In genomic region chr19:46056388-46056946, GRCm38 (mm10) we compare ENCODE assay signal across 8 mouse cellular contexts. TPM values are rescaled to one million over a fixed set of nuclear protein-coding genes. Genes with fewer than 3 reads are reported as not detected.
DNase-seq lines count a peak whose midpoint lies in the region; ATAC-seq and TF ChIP-seq lines count a peak whose summit lies in the region.

No protein-coding gene starts in this region.

- H3K4me3 ChIP-seq in ES-E14 (ENCODE audit: insufficient read depth in 1 of 2, low read depth in 1 of 2, low read length in 2 of 2, poor library complexity in 1 of 2, severe bottlenecking in 1 of 2), result peak overlapping the region; percentile 84 to 92
- H3K4me3 ChIP-seq in forebrain, embryonic 15.5 days, result peak overlapping the region; percentile 92
- peak overlapping the region; percentile 70 for H3K4me3 ChIP-seq in lung, adult 2 months (replicated peaks; ENCODE audit: extremely low read depth, low read depth, low read length)

- TF ChIP-seq POLR2A in lung, adult 2 months (IDR thresholded peaks at IDR 0.05; ENCODE audit: borderline replicate concordance, extremely low read depth, low read depth, low read length), result peak; percentile 21; the same call in 1 of the 2 replicates

- H3K27me3 ChIP-seq in forebrain, embryonic 15.5 days, result no peaks in the 10 kb centered on the region

- ATAC-seq in forebrain, embryonic 15.5 days (replicated peaks), result peak; percentile 98
- ATAC-seq in neutrophil, adult 5-6 weeks (ENCODE audit: extremely low read depth, insufficient number of reproducible peaks, low FRiP score, poor library complexity, severe bottlenecking), result peak; percentile 96

- in situ Hi-C loops in ES-E14 (cut with MboI; ENCODE audit: low sequenced_read_pairs in 2 of 2, unreplicated experiment in 2 of 2), result no loop called here

- peak overlapping the region; percentile 95 for H3K27ac ChIP-seq in ES-E14 (ENCODE audit: insufficient read depth, low read depth, low read length, poor library complexity, severe bottlenecking)
- peak overlapping the region; percentile 88 for H3K27ac ChIP-seq in forebrain, embryonic 15.5 days (replicated peaks)

- H3K4me2 ChIP-seq in forebrain, embryonic 15.5 days (replicated peaks), result peak overlapping the region; percentile 87

- under 1% methylated on average over 52 of the region's 52 CpGs for WGBS in forebrain, embryonic 15.5 days
- under 1% methylated on average over 52 of the region's 52 CpGs for WGBS in lung, adult 2 months

- H3K4me1 ChIP-seq in ES-E14 (ENCODE audit: control insufficient read depth in 2 of 2, insufficient read depth in 2 of 2, low read length in 2 of 2, poor library complexity in 1 of 2), result peaks cover 3% of the 10 kb centered on the region in 2 experiments; a peak in 3 of 4 replicates
- peaks cover 18% of the 10 kb centered on the region for H3K4me1 ChIP-seq in forebrain, embryonic 15.5 days
- H3K4me1 ChIP-seq in lung, adult 2 months (ENCODE audit: control insufficient read depth, insufficient read depth, low read length), result peaks cover 5% of the 10 kb centered on the region; the same call in 1 of the 2 replicates

- intact Hi-C loops in heart, postnatal 25 days (cut with DNase I), result loop anchor here (1.0 kb wide), 1 partner anchor 11 kb away; the partner anchor contains the start of gene Ldb1

- H3K9me3 ChIP-seq in ES-E14 (ENCODE audit: control insufficient read depth, insufficient read depth, low read depth, low read length), result no peaks in the 10 kb centered on the region
- H3K9me3 ChIP-seq in forebrain, embryonic 15.5 days, result no peaks in the 10 kb centered on the region

- peaks cover 3% of the 10 kb centered on the region; the same call in 1 of the 2 replicates for H3K36me3 ChIP-seq in ES-E14 (ENCODE audit: control insufficient read depth, insufficient read depth, low read length, poor library complexity, severe bottlenecking)
- H3K36me3 ChIP-seq in forebrain, embryonic 15.5 days, result no peaks in the 10 kb centered on the region

- TF ChIP-seq CTCF in lung, adult 2 months (IDR thresholded peaks at IDR 0.05; ENCODE audit: insufficient read depth, low read length), result no peak

- peak overlapping the region; percentile 98 for H3K9ac ChIP-seq in ES-E14 (ENCODE audit: insufficient read depth, low read depth, low read length, poor library complexity, severe bottlenecking)
- H3K9ac ChIP-seq in forebrain, embryonic 15.5 days (replicated peaks), result peak overlapping the region; percentile 68

- peak; percentile 93 for DNase-seq in ES-E14 (ENCODE audit: low read depth, low spot score)
- DNase-seq in cerebellum, adult 11-12 months, result peak; percentile 93
- DNase-seq in heart, postnatal 25 days (ENCODE audit: low spot score), result peak; percentile 92
- DNase-seq in layer of hippocampus, adult 18-20 months (ENCODE audit: low spot score in 2 of 2), result peak; percentile 91 to 97
- DNase-seq in lung, adult 2 months, result peak; percentile 89
- DNase-seq in thymus, adult 18-20 months, result peak; percentile 86 to 94

TF ChIP-seq in ES-E14, 5 proteins besides CTCF, POLR2A, EP300 and RAD21:
- peak; percentile 99 for TF ChIP-seq HCFC1 (IDR thresholded peaks at IDR 0.05; ENCODE audit: borderline replicate concordance, insufficient read depth, low read length)
- TF ChIP-seq CHD2 (IDR thresholded peaks at IDR 0.05; ENCODE audit: low read depth, low read length), result no peak
- no peak for TF ChIP-seq MAFK (IDR thresholded peaks at IDR 0.05; ENCODE audit: insufficient read depth, low read depth, low read length)
- no peak for TF ChIP-seq ZC3H11A (IDR thresholded peaks at IDR 0.05; ENCODE audit: borderline replicate concordance, low read depth, low read length)
- no peak for TF ChIP-seq ZNF384 (IDR thresholded peaks at IDR 0.05; ENCODE audit: low read depth, low read length)

RNA-seq across cellular contexts. Expression of gene Ldb1, which starts 11.5 kb away (rescaled TPM):
- total RNA-seq in ES-E14 (2012; rRNA removed), result 123 and 207 TPM in 2 replicates
- polyA plus RNA-seq in forebrain, embryonic 15.5 days (2015; fragmentation: Nextera tagmentation; extraction: Ambion mirVana), result 131 TPM in 2 replicates
- total RNA-seq in heart, postnatal 25 days (2021), result 10 to 100 TPM; 40.3 to 44.7 TPM
- 100 to 1,000 TPM; 122 to 123 TPM for total RNA-seq in layer of hippocampus, adult 18-20 months (2021)
- polyA plus RNA-seq in lung, adult 2 months (2012; rRNA removed), result 220 TPM in 2 replicates
- 162 and 164 TPM in 2 replicates for total RNA-seq in neutrophil, adult 5-6 weeks (2017)

RNA-seq across cellular contexts. Expression of gene Pprc1, which starts 11.8 kb away (rescaled TPM):
- 68.4 and 75.1 TPM in 2 replicates for total RNA-seq in ES-E14 (2012; rRNA removed)
- polyA plus RNA-seq in forebrain, embryonic 15.5 days (2015; fragmentation: Nextera tagmentation; extraction: Ambion mirVana), result 17.8 and 20.1 TPM in 2 replicates
- 10 to 100 TPM; 14.0 to 14.9 TPM for total RNA-seq in heart, postnatal 25 days (2021)
- total RNA-seq in layer of hippocampus, adult 18-20 months (2021), result 10 to 100 TPM; 31.0 to 36.6 TPM
- 18.3 and 19.3 TPM in 2 replicates for polyA plus RNA-seq in lung, adult 2 months (2012; rRNA removed)
- total RNA-seq in neutrophil, adult 5-6 weeks (2017), result 9.7 and 13.0 TPM in 2 replicates

RNA-seq across cellular contexts. Expression of gene Nolc1, which starts 19.2 kb away (rescaled TPM):
- total RNA-seq in ES-E14 (2012; rRNA removed), result 134 and 140 TPM in 2 replicates
- 77.4 and 86.3 TPM in 2 replicates for polyA plus RNA-seq in forebrain, embryonic 15.5 days (2015; fragmentation: Nextera tagmentation; extraction: Ambion mirVana)
- total RNA-seq in heart, postnatal 25 days (2021), result 10 to 100 TPM; 14.9 to 16.6 TPM
- 10 to 100 TPM; 56.2 to 56.4 TPM for total RNA-seq in layer of hippocampus, adult 18-20 months (2021)
- polyA plus RNA-seq in lung, adult 2 months (2012; rRNA removed), result 7.4 and 9.8 TPM in 2 replicates
- total RNA-seq in neutrophil, adult 5-6 weeks (2017), result 40.4 and 44.9 TPM in 2 replicates

RNA-seq across cellular contexts. Expression of gene Hps6, which starts 53.2 kb away (rescaled TPM):
- 4.9 and 6.9 TPM in 2 replicates for total RNA-seq in ES-E14 (2012; rRNA removed)
- 2.9 and 3.4 TPM in 2 replicates for polyA plus RNA-seq in forebrain, embryonic 15.5 days (2015; fragmentation: Nextera tagmentation; extraction: Ambion mirVana)
- total RNA-seq in heart, postnatal 25 days (2021), result 1 to 10 TPM; 6.2 to 7.0 TPM
- total RNA-seq in layer of hippocampus, adult 18-20 months (2021), result 1 to 10 TPM; 7.5 to 9.7 TPM
- polyA plus RNA-seq in lung, adult 2 months (2012; rRNA removed), result 7.5 and 8.7 TPM in 2 replicates
- total RNA-seq in neutrophil, adult 5-6 weeks (2017), result 6.8 and 8.3 TPM in 2 replicates

RNA-seq across cellular contexts. Expression of gene Armh3, which starts 58.2 kb away (rescaled TPM):
- 8.0 and 10.1 TPM in 2 replicates for total RNA-seq in ES-E14 (2012; rRNA removed)
- polyA plus RNA-seq in forebrain, embryonic 15.5 days (2015; fragmentation: Nextera tagmentation; extraction: Ambion mirVana), result 22.8 and 24.7 TPM in 2 replicates
- 10 to 100 TPM; 14.8 to 16.0 TPM for total RNA-seq in heart, postnatal 25 days (2021)
- total RNA-seq in layer of hippocampus, adult 18-20 months (2021), result 10 to 100 TPM; 18.4 to 19.3 TPM
- polyA plus RNA-seq in lung, adult 2 months (2012; rRNA removed), result 6.7 and 9.5 TPM in 2 replicates
- 9.0 and 10.3 TPM in 2 replicates for total RNA-seq in neutrophil, adult 5-6 weeks (2017)

Comparison
In these comparisons a context has a peak if more than half of its experiments do, and no peak if none do; other contexts are left out.
1. Peak in every context shown above with its lines: DNase-seq, ATAC-seq, H3K4me3 ChIP-seq and H3K27ac ChIP-seq.